Mouse (Mus musculus) WW6 (cell line): ENCODE measurements around the gene Vps33b.

Experiments
- DNase-seq: peaks from one replicate; pipeline ENCODE4 v3.0.0-alpha.2; 2013; ENCODE audit warnings: low read depth, low spot score

The Vps33b gene

GRCm38 (mm10) chr7:80268897-80269750 is at the start of gene Vps33b:
TSS of gene Vps33b (plus strand) at chr7:80269649.
- peak; percentile 77 for DNase-seq

GRCm38 (mm10) chr7:80220237-80220797 is 49.1 kb upstream of the Vps33b start:
- DNase-seq = no peak

GRCm38 (mm10) chr7:80221179-80221750 is 48.2 kb upstream of the Vps33b start:
- no peak for DNase-seq

- no peak for DNase-seq
These were observed 42.4 kb upstream of the Vps33b start for GRCm38 (mm10) chr7:80227065-80227464.

- no peak for DNase-seq
These were observed 39.3 kb upstream of the Vps33b start for GRCm38 (mm10) chr7:80230196-80230595.

GRCm38 (mm10) chr7:80231971-80232488 is 37.4 kb upstream of the Vps33b start:
- DNase-seq = peak; percentile 29

GRCm38 (mm10) chr7:80232489-80233029 is 36.9 kb upstream of the Vps33b start, which contains the start of the genes Cib1 and Gdpgp1:
TSS of gene Cib1 (minus strand) at chr7:80232813.
TSS of gene Gdpgp1 (plus strand) at chr7:80232865.
- peak; percentile 91 for DNase-seq

GRCm38 (mm10) chr7:80233799-80234198 is 35.6 kb upstream of the Vps33b start:
- no peak for DNase-seq

GRCm38 (mm10) chr7:80238542-80238941 is 30.9 kb upstream of the Vps33b start:
- DNase-seq = no peak

- no peak for DNase-seq
These were observed 27.8 kb upstream of the Vps33b start for GRCm38 (mm10) chr7:80241661-80242060.

GRCm38 (mm10) chr7:80244851-80245250 is 24.6 kb upstream of the Vps33b start:
- no peak for DNase-seq

GRCm38 (mm10) chr7:80246148-80246721 is 23.2 kb upstream of the Vps33b start, which contains the start of gene Ttll13:
TSS of gene Ttll13 (plus strand) at chr7:80246376.
- peak; percentile 97 for DNase-seq

- no peak for DNase-seq
These were observed 22.6 kb upstream of the Vps33b start for GRCm38 (mm10) chr7:80246859-80247258.

- no peak for DNase-seq
These were observed 17.0 kb upstream of the Vps33b start for GRCm38 (mm10) chr7:80252437-80252836.

- no peak for DNase-seq
These were observed 16.6 kb upstream of the Vps33b start for GRCm38 (mm10) chr7:80252886-80253285.

- no peak for DNase-seq
These were observed 13.5 kb upstream of the Vps33b start for GRCm38 (mm10) chr7:80255981-80256380.

GRCm38 (mm10) chr7:80257706-80258105 is 11.7 kb upstream of the Vps33b start:
- DNase-seq = no peak

- peak; percentile 59 for DNase-seq
These were observed 8.7 kb upstream of the Vps33b start, which contains the start of gene Ngrn for GRCm38 (mm10) chr7:80260625-80261371. TSS of gene Ngrn (plus strand) at chr7:80261215.

- DNase-seq = no peak
These were observed 8.0 kb upstream of the Vps33b start for GRCm38 (mm10) chr7:80261372-80261990.

GRCm38 (mm10) chr7:80264606-80265005 is 4.8 kb upstream of the Vps33b start:
- DNase-seq = no peak
